Mouse (Mus musculus) c-Kit-positive CD71-positive TER-119-positive erythroid progenitor cells, embryonic 14.5 days (primary cell): ENCODE results near the gene Ist1.
A peak's percentile ranks its signal among the peaks of the same experiment; 100 is the strongest.

ENCODE experiments used
- DNase-seq: peaks from one replicate; pipeline ENCODE4 v3.0.0-alpha.2; 2013; ENCODE audit warnings: low spot score

Ist1 gene

DNA sequence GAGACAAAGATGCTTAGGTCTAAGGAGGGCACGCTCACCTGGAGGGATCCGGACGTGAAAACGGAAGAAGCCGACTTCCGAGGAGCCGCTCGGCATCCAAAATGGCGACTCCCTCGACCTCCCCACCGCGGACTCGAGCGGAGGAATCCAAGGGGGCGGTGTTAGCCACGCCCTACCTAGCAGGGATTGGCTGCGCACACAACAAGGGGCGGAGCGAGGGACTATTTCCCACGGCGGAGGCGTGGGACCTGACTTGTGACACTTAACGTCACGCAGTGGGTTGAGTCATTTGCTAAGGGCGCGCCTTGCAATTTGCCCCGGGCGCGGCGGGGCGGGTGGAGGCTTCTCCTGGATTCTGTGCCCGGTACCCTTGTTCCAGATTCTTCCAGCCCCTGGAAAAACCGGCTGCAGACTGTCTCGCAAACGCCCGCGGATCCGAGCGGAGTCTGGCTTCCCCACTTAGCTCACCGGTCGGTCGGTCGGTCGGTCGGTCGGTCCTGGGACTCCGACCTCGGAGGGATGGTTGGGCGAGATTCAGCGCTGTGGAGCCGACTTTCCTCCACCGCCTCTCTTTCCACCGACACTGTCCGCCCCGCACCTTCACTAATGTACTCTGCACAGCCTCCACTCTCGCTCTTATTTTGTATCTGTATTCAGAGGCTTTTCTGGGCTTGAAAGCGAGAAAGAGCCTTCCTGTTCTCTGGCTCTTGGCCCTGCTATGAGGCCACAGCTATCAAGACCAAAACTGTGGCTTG is at the start of gene Ist1:
Gene Ist1 (minus strand): TSS at position 115 of the 755 bp plus-strand sequence.
- peak; percentile 99 for DNase-seq

DNA sequence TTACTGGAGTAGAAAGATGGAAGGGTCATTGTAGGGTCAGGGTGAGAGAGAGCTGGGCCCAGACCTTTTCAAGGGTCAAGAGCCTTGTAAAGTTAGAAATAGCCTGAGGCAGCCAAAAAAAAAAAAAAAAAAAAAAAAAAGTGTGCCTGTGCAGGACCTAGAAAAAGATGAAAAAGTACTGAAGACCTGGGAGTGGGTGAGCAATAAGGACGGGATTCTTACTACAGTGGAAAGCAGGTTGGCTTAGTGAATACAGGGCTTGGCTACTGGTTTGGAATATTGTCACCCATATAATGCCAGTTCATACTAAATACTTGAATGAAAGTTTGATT is 45.0 kb upstream of the Ist1 start:
- no peak for DNase-seq

DNA sequence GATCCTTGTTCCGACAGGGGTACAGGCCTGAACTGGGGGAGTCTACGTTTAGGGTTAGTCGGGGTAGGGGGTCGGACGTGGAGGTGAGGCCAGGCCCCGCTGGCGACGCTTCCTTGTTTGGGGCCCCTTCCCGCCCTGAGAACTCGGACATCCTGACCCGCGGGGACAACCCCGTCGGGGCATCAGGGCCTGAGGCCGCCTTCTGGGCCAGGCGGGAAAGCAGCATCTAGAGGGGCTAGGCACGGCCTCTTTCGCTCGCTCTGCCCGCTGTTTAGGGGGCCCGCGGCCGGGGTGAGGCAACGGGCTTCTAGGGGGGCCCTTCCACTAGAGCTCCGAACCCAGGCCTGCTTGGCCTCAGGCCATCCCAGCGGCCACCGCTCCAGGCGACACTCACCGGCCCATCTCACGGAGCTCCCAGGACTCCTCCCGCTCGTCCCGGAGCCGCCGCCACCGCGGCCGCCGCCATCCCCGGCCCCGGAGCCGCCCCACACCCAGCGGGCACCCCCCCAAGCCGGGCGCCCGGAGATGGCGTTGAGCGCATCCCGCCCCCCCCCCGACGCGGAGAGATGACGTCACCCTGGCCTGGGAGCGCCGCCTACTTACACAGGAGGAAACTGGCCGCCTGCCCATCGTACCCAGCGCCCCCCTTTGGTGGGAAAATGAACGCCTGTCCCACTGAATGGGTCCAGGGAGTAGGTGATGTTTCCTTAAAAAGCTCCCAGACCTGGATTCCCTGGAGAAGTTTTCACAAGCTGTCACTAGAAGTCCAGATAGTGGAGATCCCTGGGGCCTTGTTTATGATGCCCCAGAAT is 44.4 kb upstream of the Ist1 start, which contains the start of gene Atxn1l:
Gene Atxn1l (minus strand): TSS at position 503 of the 812 bp plus-strand sequence.
- DNase-seq, result peak; percentile 85

DNA sequence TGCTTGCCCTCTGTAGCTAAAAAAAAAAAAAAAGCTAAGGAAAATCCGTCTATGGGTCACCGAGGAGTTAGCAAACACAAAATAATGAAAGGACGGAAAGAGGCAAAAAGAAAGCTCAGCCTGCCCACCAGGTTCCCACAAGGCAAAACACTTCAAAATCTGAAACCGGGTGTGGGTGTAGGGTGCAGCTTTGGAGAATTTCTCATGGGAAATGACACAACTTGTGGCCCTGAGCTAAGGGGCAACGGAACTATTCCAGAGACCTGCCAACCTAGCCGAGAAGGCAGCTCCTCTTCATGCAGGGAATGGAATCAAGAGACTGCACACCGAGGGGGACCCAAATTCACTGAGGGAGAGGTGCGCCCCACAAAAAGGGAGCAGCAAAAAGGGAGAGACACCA is 43.8 kb upstream of the Ist1 start:
- DNase-seq, result no peak

DNA sequence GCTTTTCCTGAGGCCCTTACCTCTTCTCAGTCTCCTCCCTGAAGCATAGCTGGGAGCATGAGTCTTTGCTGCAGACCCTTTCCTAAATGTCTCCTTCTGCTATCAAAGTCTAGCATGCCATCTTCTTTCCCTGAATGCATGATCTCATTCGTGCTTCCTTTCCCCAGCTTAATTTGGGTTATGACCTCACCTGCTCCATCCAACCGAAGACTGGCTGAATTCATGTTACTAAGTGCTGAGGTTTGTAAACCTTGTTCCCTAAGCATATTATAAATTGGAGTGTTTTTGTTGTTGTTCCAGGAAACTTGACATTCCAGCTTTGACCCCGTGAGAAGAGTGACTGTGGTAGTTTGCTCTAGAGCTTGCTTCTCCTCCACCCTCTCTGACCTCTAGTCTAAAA is 41.0 kb upstream of the Ist1 start:
- no peak for DNase-seq

DNA sequence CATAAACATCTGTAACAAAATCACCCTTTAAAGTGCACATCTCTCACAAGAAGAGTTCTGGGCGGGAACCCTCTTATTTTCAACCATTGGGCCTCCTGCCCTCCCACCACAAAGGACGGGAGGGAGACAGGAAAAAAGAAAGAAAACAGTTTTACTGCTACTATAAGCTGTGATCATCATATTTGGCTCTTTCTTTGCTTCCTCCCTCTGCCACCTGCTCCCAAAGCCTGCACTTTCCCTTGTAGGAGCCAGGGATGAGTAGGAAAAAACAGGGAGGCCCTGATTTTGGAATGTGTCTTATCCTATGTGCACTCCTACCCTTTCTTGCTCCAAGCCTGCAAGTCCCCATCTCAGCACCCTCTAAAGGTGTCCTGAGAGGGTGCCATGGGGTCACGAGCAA is 38.0 kb upstream of the Ist1 start:
- DNase-seq, result no peak

DNA sequence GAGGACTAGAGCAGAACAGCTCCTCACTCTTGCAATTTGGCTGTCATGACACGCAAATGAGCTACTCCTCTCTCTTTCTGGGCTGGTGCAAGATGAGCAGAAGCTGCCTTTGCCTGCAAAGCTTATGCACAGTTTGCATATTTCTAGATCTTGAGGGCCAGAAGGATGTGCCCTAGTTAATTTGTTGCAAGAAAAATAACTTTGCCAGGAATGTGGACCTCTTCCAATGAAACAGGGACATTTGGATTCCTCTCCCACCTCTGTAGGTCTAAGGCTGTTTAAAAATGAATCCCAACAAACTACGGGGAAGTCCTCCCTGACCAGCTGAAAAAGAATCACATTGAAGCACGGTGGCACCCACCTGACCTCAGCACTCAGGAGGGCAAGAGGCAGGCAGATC is 32.0 kb upstream of the Ist1 start:
- DNase-seq, result no peak

DNA sequence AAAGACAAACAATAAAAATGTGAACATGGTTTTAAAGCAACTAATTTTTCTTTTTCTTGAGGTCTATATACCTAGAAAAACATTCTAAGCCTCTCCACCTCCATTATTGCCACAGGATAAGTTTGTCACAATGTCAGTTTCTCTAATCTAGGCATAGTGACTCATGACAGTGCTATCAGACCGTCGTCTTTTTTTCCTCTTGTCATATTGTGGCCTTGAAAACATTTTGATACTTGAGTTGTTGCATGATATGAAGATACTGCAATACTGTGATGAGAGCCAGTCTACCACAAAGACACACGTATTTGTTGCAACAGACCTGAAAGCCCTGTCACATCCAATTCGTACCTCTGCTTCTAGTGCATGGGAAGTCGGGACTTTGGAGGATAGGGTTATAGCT is 21.9 kb upstream of the Ist1 start:
- DNase-seq, result no peak

DNA sequence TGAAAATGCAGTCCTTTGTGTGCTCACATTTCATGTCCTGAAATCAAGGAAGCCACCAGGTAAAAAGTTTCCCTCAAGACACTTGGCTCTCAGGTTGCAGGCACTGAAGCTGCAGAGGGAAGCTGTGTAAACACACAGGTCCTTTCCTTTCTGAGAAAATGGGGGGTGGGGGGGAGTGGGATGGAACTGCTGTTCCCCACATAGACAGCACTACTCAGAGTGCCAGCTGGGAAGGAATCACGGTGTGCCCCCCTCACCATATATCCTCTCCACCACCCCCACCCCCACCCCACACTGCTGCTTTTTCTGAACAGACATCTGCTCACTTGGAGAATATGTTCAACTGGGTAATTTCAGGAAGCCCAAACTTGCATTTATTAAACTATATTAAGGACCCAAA is 19.5 kb upstream of the Ist1 start:
- no peak for DNase-seq

DNA sequence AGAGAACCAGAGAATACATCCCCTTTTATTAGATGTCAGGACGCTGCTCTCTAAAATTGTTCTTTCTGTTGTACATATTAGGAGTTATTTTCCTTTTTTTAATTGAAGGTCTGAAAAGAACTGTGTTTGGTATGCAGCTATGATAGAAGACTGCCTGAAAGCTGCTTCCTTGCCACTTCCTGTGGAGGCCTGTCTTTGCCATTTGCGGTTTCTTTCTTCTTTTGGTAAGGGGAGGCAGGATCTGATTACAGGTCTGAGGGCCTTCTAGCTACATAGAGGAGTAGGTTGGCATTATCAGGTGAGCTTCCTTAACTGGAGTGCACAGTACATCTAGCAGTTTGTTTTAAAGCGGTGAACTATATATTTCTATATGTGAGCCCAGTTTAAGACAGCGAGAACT is 14.9 kb upstream of the Ist1 start:
- DNase-seq, result no peak

DNA sequence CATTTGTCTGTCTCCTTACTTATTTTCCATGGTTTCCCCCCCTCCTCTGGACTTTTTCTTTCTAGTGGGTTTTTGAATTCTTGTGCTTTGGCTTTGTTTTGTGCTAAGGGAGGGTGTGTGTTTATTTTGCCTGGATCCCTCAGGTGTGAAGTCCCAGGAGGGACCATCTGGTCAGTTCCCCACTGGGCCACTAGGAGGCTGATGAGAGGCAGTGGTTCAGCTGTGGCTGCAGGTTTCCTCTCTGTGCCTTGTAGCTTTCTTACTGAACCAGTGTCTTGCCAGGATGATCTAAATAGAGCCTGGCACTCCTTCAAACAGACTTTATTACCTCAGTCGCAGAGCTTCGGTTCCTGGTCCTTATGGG is 13.8 kb upstream of the Ist1 start:
- peak; percentile 79 for DNase-seq

DNA sequence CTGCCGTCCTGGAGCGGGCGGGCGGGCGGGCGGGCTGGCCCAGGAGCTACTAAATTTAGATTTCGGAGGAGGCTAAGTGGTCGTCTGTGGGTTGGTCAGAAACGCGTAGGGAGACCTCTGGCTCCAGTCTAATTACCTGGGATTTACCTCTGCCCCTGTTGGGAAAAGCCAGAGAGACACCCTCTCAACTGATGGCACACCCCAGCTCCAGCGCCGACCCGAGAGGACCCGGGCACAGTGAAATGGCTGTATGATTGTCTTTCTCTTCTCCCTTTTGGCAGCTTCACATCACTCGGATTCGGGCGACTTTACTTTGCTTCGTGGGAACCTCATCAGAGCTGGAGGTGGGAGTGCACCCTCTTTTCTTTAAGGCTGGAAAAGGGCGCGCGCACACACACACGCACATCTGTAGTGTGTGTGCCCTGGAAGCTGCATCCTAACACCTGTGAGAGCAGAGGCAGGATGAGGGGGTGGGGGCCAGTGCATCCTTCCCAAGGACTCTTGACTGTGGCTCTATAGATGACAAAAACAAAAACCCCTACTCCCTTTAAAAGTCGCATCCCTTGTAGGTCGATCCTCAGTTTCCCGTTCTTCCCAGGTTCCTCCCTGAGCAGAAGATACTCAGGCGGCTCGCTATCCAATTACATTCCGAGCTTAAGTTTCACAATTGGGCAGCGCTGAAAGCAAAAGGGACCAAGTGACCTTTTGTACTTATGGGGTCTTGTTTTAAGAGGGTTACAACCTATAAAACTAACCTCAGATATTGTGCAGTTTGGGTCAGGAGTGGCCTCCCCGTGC is 13.2 kb upstream of the Ist1 start:
- peak; percentile 25 for DNase-seq

DNA sequence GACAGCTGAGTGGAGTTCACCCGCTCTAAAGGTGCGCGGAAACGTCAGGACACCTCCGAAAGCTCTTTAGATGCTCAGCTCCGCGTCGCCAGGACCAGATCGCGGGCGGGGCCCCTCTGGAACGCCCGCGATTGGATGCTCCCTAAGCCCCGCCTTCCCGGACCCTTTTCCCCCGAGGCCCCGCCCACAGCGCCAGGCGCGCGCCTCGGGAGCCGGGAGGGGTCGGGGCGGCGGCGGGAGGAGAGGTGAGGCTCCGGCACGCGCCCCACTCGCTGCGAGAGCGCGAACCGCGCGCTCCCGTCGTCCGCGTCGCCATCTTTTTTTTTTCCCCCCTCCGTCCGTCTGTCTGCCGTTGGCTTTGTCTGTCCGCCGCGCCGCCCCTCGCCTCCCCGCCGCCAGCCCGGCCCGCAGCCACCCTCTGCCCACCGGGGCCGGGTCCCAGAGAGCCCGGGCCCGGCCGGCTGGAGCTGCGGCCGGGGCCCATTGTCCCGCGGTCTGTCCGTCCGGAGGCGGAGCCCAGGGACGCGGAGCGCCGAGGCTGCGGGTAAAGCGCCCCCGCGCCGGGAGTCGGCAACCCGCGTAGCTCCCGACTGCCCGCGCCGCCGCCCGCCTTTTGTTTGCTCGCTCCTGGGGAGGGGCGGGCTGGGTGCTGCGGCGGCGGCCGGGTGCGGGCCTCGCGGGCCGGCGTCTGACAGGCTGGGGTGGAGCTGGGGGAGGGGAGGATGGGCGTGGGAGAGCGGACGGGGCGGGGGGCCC is 12.4 kb upstream of the Ist1 start, which contains the start of gene Zfp821:
Gene Zfp821 (plus strand): TSS at position 227 of the 756 bp plus-strand sequence.
- DNase-seq, result peak; percentile 96

DNA sequence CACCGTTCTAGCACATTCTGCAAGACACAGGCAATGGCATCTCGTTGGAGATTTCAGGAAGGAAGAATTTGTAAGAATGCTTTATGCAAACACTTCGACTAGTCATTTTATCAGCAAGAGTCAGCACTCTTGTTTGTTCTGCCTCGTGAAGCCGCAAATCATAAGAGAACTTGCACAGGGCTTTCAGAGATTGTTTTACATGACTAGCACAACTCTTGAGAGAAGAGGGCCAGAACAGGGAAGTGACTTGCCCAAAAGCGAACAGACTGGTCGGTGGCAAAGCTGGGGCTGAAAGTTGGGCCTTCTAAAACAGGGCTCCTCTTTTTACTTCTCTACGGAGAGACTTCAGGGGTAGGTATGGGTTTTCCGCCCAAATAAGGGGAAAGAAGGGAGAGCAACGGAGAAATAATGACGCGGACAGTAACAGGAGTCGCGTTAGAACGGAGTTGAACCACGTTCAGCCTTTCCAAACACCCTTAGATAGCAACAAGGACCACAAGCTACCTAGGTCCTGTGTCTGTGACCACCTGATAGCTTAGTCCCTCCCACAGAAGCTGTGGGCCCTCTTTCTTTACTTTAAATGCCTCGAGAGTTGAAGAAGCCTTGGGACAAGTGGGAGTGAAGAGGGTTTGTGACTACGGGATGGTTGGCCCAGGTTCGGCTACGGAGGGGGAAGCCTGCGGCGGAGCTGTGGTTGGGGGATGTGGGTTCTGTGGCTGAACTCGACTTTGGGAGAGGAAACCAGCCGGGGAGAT is 11.7 kb upstream of the Ist1 start:
- DNase-seq, result no peak

DNA sequence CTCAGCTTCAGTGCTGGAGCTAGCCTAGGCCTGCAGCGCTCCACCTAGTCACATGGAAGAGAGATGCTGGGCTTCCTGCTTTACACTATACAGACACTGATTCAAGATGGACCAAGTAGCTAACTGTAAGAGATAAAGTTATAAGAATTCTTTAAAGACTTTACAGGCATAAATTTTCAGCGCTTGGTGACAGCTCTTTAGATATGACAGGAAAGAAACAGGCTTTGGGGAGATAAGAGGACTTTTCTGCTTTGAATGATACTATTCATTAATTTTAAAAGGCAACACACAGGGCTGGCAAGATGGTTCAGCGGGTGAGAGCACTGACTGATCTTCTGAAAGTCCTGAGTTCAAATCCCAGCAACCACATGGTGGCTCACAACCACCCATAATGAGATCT is 5.4 kb upstream of the Ist1 start:
- DNase-seq, result no peak

DNA sequence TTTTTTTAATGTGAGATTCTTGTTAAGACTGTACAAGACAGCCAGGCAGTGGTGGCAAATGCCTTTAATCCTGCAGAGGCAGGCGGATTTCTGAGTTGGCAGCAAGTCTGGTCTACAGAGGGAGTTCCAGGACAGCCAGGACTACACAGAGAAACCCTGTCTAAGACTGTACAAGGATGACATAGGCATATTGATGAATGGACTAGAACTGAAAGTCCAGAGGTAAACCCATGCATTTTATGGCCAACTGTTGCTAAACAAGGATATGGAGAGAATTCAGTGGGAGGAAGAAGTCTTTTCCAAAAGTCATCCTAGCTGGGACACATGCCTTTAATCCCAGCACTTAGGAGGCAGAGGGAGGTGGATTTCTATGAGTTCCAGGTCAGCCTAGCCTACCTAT is 4.7 kb upstream of the Ist1 start:
- no peak for DNase-seq

DNA sequence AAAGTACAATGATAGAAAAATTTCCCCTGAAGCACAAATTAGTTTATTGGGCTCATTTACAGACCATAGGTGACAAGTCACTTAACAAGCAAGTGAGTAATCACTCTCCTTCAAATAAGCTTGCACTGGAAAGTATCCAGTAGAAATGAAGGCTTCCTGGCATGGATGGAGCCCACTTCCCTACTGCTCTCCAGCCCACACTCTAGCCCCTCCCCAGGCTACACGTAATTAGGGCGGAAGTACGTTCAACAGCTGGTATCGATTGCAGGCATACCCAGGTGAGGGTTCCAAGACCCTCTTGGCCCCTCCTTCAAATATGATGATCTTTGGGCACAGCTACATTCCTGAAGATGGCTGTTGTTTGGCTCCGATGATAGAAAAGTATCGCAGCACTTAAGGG is 1.1 kb upstream of the Ist1 start:
- no peak for DNase-seq

DNA sequence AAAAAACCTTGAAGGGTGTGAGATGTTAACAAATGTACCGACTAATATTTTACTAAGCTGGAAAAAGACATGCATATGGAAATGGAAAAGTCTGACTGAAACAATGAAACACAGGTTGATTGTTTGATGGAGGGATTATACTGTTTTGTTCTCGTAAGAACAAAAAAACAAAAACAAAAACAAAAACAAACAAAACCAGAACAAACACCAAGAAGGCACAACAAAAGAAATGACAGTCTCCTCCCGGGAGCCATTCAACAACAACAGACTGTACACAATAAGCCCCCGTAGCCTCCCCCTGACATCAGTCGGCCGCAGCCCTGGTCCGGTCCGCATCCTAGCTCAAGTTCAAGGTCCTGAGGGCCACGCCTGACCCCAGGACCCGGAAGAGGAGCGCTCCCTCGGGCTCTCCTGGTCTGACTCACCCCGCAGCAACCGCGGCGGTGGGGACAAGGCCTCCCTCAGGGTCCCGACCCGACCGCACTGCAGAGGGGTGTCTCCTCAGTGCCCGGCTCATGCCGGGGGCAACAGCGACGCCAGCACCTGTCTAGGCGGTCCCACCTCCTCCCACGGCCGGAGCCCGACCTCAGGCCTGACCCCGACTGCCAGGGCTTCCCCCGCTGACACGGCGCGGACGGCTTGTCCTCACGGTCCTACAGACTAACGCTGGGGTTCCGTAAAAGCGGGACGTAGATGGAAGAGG is 466 bp downstream of the Ist1 start:
- DNase-seq, result peak; percentile 56

DNA sequence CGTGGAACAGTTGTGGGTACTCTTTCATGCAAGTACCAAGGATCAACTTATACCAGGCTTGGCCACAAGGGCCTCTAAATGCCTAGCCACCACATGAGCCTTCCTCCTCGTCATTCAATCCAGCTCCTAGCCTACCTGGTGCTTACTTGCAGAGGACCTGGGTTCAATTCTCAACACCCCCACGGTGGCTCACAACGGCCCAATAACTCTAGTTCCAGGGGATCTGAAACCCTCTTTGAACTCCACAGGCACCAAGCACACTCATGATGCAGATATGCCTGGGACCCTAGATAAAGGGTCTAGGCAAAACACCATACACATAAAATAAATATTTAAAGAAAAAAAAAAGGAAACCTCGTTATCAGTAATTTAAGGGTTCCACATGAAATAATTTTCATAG is 1.3 kb downstream of the Ist1 start:
- peak; percentile 31 for DNase-seq

DNA sequence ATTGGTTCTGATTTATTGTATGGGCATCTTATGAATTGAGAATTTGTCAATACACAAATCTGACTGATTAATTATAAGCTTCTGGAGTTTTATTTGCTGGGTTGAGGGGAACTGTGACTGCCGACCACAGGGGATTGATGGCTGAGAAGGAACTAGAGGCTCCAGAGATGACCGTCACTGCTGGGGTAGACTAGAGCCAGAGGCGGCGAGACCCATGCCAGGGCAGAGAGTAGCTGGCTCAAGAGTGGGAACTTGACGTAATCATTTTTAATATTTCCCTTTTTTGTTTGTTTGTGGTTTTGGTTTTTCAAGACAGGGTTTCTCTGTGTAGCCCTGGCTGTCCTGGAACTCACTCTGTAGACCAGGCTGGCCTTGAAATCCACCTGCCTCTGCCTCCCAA is 5.8 kb downstream of the Ist1 start:
- DNase-seq, result no peak

DNA sequence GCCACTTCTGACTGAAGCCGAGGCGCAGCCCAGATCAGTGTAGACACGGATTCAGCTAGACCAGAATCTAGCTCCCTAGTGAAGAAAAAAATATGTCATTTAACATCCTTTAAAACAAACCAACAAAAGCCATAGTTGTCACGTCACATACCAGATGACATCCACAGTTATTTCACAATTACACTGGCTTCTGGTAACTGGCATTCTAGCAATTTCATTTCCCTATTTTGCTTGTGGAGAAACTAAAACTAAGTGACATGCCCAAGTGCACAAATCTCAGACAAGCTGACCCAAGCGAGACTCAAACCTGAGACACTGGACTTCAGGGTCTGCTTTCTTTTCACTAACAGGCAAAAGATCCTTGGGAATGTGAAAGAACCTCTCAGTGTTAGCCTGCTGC is 10.9 kb downstream of the Ist1 start:
- no peak for DNase-seq
